ENCODE assay signal across 8 mouse cellular contexts in the genomic region with DNA sequence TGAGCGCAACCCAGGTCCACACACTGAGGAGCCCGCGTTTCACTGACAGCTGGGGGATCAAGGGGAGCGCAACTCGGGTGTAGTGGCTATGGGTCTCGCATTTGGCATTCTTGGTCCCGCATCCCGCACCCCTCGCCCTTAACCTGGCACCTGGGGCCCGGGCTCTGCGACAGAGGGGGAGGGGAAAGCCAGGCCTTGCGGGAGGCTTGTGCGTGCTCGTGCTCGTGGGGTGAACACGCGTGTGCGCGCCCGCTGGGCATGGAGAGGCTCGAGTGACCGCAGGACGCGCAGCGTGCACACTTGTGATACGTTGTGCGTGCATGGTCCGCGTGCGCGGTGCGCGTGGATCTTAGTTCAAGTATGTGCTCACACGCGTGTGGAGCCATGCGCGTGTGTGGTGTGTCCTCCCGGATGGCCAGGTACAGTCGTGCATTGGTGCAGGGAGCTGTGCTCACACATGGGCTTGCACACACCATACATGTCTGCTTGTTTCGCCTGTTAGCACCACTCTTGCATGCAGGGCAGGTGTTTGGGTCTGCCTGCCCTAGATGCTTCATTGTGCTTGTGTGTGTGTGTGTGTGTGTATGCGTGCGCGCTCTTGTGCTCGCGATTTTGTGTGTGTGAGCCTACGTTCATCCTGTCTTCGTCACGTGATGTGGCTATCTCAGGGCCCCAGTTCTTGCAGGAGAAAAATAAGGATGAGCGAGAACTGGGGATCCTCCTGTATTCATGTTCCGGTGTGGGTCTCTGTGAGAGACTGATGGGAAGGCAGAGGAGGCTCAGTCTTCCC. TPM values are rescaled to one million over a fixed set of nuclear protein-coding genes. Genes with fewer than 3 reads are reported as not detected.
A peak's percentile ranks its signal among the peaks of the same experiment; 100 is the strongest.
DNase-seq lines count a peak whose midpoint lies in the region; ATAC-seq and TF ChIP-seq lines count a peak whose summit lies in the region.

No protein-coding gene starts in this region.

- H3K27me3 ChIP-seq in forebrain, embryonic 14.5 days (replicated peaks; ENCODE audit: control insufficient read depth, insufficient read depth, low read length), result no peaks in the 10 kb centered on the region
- H3K27me3 ChIP-seq in intestine, embryonic 15.5 days (replicated peaks), result no peaks in the 10 kb centered on the region
- no peaks in the 10 kb centered on the region for H3K27me3 ChIP-seq in limb, embryonic 12.5 days

- WGBS in forebrain, embryonic 14.5 days, result 15% methylated on average over 48 of the region's 50 CpGs
- WGBS in intestine, embryonic 15.5 days, result 12% methylated on average over 50 of the region's 50 CpGs
- WGBS in limb, embryonic 12.5 days, result 16% methylated on average over 50 of the region's 50 CpGs

- peaks cover 22% of the 10 kb centered on the region for H3K4me1 ChIP-seq in forebrain, embryonic 14.5 days (ENCODE audit: control insufficient read depth, insufficient read depth, low read length)
- peaks cover 43% of the 10 kb centered on the region for H3K4me1 ChIP-seq in intestine, embryonic 15.5 days (replicated peaks)
- peaks cover 42% of the 10 kb centered on the region for H3K4me1 ChIP-seq in limb, embryonic 12.5 days (replicated peaks)

- peak; percentile 52 for DNase-seq in ovary, postnatal 36 days (ENCODE audit: low spot score)
- DNase-seq in ovary, postnatal 14 days (ENCODE audit: low spot score), result no peak
- DNase-seq in brain, embryonic 14.5 days (ENCODE audit: low read depth), result peak; percentile 84
- DNase-seq in forebrain, embryonic 14.5 days (ENCODE audit: low spot score), result peak; percentile 68
- no peak for DNase-seq in B cell, adult 2 months

- no peaks in the 10 kb centered on the region for H3K9me3 ChIP-seq in forebrain, embryonic 14.5 days (replicated peaks; ENCODE audit: control insufficient read depth, low read length)
- H3K9me3 ChIP-seq in intestine, embryonic 15.5 days, result no peaks in the 10 kb centered on the region
- H3K9me3 ChIP-seq in limb, embryonic 12.5 days, result no peaks in the 10 kb centered on the region

- H3K9ac ChIP-seq in forebrain, embryonic 14.5 days (ENCODE audit: low read length), result peak overlapping the region; percentile 76
- H3K9ac ChIP-seq in intestine, embryonic 15.5 days, result peak overlapping the region; percentile 62
- H3K9ac ChIP-seq in limb, embryonic 12.5 days (replicated peaks), result peak overlapping the region; percentile 79

- H3K27ac ChIP-seq in forebrain, embryonic 14.5 days (ENCODE audit: low read depth, low read length), result peak overlapping the region; percentile 82
- peak overlapping the region; percentile 36 for H3K27ac ChIP-seq in intestine, embryonic 15.5 days
- peak overlapping the region; percentile 72 for H3K27ac ChIP-seq in limb, embryonic 12.5 days

- H3K4me2 ChIP-seq in forebrain, embryonic 14.5 days (ENCODE audit: low read length), result peak overlapping the region; percentile 87
- peak overlapping the region; percentile 85 for H3K4me2 ChIP-seq in intestine, embryonic 15.5 days (replicated peaks)
- H3K4me2 ChIP-seq in limb, embryonic 12.5 days, result peak overlapping the region; percentile 96

- no peak for TF ChIP-seq POLR2A in brain, embryonic 14.5 days (IDR thresholded peaks at IDR 0.05; ENCODE audit: borderline replicate concordance, extremely low read depth, insufficient read depth, insufficient read length, poor library complexity, severe bottlenecking)

- peak overlapping the region; percentile 62 for H3K4me3 ChIP-seq in forebrain, embryonic 14.5 days (ENCODE audit: low read depth, low read length)
- H3K4me3 ChIP-seq in intestine, embryonic 15.5 days (replicated peaks), result peak overlapping the region; percentile 59
- H3K4me3 ChIP-seq in limb, embryonic 12.5 days (replicated peaks), result peak overlapping the region; percentile 69

- peaks cover 27% of the 10 kb centered on the region for H3K36me3 ChIP-seq in forebrain, embryonic 14.5 days (ENCODE audit: control insufficient read depth, insufficient read depth, low read length)
- H3K36me3 ChIP-seq in intestine, embryonic 15.5 days, result peaks cover 14% of the 10 kb centered on the region
- H3K36me3 ChIP-seq in limb, embryonic 12.5 days, result peaks cover 26% of the 10 kb centered on the region

- ATAC-seq in forebrain, embryonic 14.5 days, result peak; percentile 40
- no peak; the same call in 1 of the 2 replicates for ATAC-seq in intestine, embryonic 15.5 days
- peak; percentile 34 for ATAC-seq in limb, embryonic 12.5 days (ENCODE audit: insufficient number of reproducible peaks, insufficient read depth, low FRiP score, low TSS enrichment, low read depth)
- ATAC-seq in monocyte, adult 5-6 weeks (replicated peaks; ENCODE audit: insufficient number of reproducible peaks, low FRiP score, low TSS enrichment, poor library complexity, severe bottlenecking), result 0 out of 2 replicates have a peak, but pooled peaks have one; percentile 4

- TF ChIP-seq CTCF in brain, embryonic 14.5 days (IDR thresholded peaks at IDR 0.05; ENCODE audit: borderline replicate concordance, extremely low read depth, insufficient read depth, insufficient read length), result no peak

RNA-seq across cellular contexts. Expression of a gene that starts 0.6 kb away (rescaled TPM):
- 468 and 475 TPM in 2 replicates for polyA plus RNA-seq in brain, embryonic 14.5 days (2012; rRNA removed)
- 330 and 371 TPM in 2 replicates for polyA plus RNA-seq in forebrain, embryonic 14.5 days (2014; fragmentation: Nextera tagmentation; extraction: Ambion mirVana)
- 24.0 and 26.0 TPM in 2 replicates for polyA plus RNA-seq in intestine, embryonic 15.5 days (2015; fragmentation: Nextera tagmentation; extraction: Ambion mirVana)
- polyA plus RNA-seq in limb, embryonic 12.5 days (2016; fragmentation: Nextera tagmentation; extraction: Ambion mirVana), result 13.7 and 13.8 TPM in 2 replicates
- total RNA-seq in monocyte, adult 5-6 weeks (2017), result 0.85 to 5.4 TPM (median 2.5 TPM) in 3 replicates

RNA-seq across cellular contexts. Expression of a gene that starts 5.7 kb away (rescaled TPM):
- 29.1 and 45.0 TPM in 2 replicates for polyA plus RNA-seq in brain, embryonic 14.5 days (2012; rRNA removed)
- 52.3 and 60.8 TPM in 2 replicates for polyA plus RNA-seq in forebrain, embryonic 14.5 days (2014; fragmentation: Nextera tagmentation; extraction: Ambion mirVana)
- polyA plus RNA-seq in intestine, embryonic 15.5 days (2015; fragmentation: Nextera tagmentation; extraction: Ambion mirVana), result 59.1 and 72.6 TPM in 2 replicates
- 25.8 and 29.0 TPM in 2 replicates for polyA plus RNA-seq in limb, embryonic 12.5 days (2016; fragmentation: Nextera tagmentation; extraction: Ambion mirVana)
- total RNA-seq in monocyte, adult 5-6 weeks (2017), result 2.0 to 11.3 TPM (median 4.8 TPM) in 3 replicates

RNA-seq across cellular contexts. Expression of a gene that starts 21.4 kb away (rescaled TPM):
- polyA plus RNA-seq in brain, embryonic 14.5 days (2012; rRNA removed), result 150 and 161 TPM in 2 replicates
- polyA plus RNA-seq in forebrain, embryonic 14.5 days (2014; fragmentation: Nextera tagmentation; extraction: Ambion mirVana), result 57.9 and 84.9 TPM in 2 replicates
- polyA plus RNA-seq in intestine, embryonic 15.5 days (2015; fragmentation: Nextera tagmentation; extraction: Ambion mirVana), result 53.1 and 55.3 TPM in 2 replicates
- 80.2 and 80.6 TPM in 2 replicates for polyA plus RNA-seq in limb, embryonic 12.5 days (2016; fragmentation: Nextera tagmentation; extraction: Ambion mirVana)
- total RNA-seq in monocyte, adult 5-6 weeks (2017), result 5.5 to 12.7 TPM (median 10.3 TPM) in 3 replicates

RNA-seq across cellular contexts. Expression of a gene that starts 31.5 kb away (rescaled TPM):
- polyA plus RNA-seq in brain, embryonic 14.5 days (2012; rRNA removed), result 0.40 and 0.58 TPM in 2 replicates
- polyA plus RNA-seq in forebrain, embryonic 14.5 days (2014; fragmentation: Nextera tagmentation; extraction: Ambion mirVana), result not detected in 2 replicates
- polyA plus RNA-seq in intestine, embryonic 15.5 days (2015; fragmentation: Nextera tagmentation; extraction: Ambion mirVana), result 0.21 and 0.53 TPM in 2 replicates
- polyA plus RNA-seq in limb, embryonic 12.5 days (2016; fragmentation: Nextera tagmentation; extraction: Ambion mirVana), result 0.24 and 0.33 TPM in 2 replicates
- total RNA-seq in monocyte, adult 5-6 weeks (2017), result 0.10 to 0.19 TPM in 2 of 3 replicates, not detected in the other

RNA-seq across cellular contexts. Expression of a gene that starts 36.7 kb away (rescaled TPM):
- not detected in 2 replicates for polyA plus RNA-seq in brain, embryonic 14.5 days (2012; rRNA removed)
- polyA plus RNA-seq in forebrain, embryonic 14.5 days (2014; fragmentation: Nextera tagmentation; extraction: Ambion mirVana), result not detected in 2 replicates
- 2.1 and 2.5 TPM in 2 replicates for polyA plus RNA-seq in intestine, embryonic 15.5 days (2015; fragmentation: Nextera tagmentation; extraction: Ambion mirVana)
- not detected in 2 replicates for polyA plus RNA-seq in limb, embryonic 12.5 days (2016; fragmentation: Nextera tagmentation; extraction: Ambion mirVana)
- total RNA-seq in monocyte, adult 5-6 weeks (2017), result not detected in 3 replicates

Comparison
In these comparisons a context has a peak if more than half of its experiments do, and no peak if none do; other contexts are left out.
1. DNase-seq: peak in ovary, postnatal 36 days (single experiment), brain, embryonic 14.5 days (single experiment) and forebrain, embryonic 14.5 days (single experiment); none in ovary, postnatal 14 days (single experiment) and B cell, adult 2 months (0 of 2).
2. RNA of a gene that starts 0.6 kb away (polyA plus RNA-seq): 468 to 475 TPM in brain, embryonic 14.5 days and 330 to 371 TPM in forebrain, embryonic 14.5 days; 24.0 to 26.0 TPM in intestine, embryonic 15.5 days and 13.7 to 13.8 TPM in limb, embryonic 12.5 days; every median in the first group is over 10 times any median in the second.
3. Peak in every context shown above with its lines, with median percentiles within 50 percentile points of each other: H3K27ac ChIP-seq, H3K4me2 ChIP-seq, H3K4me3 ChIP-seq and H3K9ac ChIP-seq.